Mouse (Mus musculus): ENCODE measurements around the gene Col1a2.

The Col1a2 gene

GRCm38 (mm10) chr6:4587946-4588345 is 83.3 kb downstream of the Col1a2 start:
- DNase-seq (ENCODE audit: low spot score): no peak

DNA sequence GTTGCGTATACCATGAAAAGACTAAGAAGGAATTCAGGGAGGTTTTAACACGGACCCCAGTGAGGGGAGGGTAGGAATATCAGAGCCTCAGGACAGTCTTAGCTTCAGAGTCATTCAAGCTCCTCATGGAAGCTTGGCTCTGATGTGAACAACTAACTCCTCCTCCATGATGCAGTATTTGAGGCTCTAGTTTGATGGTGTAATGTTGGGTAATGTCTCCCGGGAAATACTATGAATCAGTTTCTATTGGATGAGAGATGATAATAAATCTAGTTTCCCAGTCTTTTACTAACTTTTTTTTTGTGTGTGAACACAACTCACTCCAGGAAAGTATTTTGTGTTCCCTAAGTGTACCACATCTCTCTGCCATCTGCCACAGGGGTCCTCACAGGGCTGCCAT is 84.1 kb downstream of the Col1a2 start:
- DNase-seq (ENCODE audit: low spot score): no peak

DNA sequence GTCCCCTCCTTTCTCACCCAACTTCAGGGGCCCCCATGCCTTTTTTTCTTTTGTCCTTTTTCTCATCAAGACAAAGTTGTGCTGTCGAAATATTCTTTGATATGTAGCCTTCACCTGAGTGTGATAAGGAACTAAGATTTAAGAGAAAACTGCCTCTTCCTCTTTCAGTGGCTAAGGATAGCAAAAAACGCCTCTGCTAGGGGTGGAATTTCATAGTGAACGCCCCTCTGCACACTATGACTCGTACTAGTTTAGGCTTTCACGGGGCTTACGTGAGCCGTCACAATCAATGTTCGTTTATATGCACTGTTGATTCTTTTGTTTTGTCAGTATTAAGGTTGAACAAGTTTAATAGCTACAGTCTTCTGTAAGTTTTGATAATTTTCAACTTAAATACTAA is 85.5 kb downstream of the Col1a2 start:
- DNase-seq (ENCODE audit: low spot score): no peak

Data from urinary bladder, postnatal 25 days (tissue).